Mouse (Mus musculus) 3T3-L1 (cell line): ENCODE data around the gene 5031439G07Rik.
"Not testable (repeated sequence)": the region's sequence is repeated elsewhere in the genome, so short reads cannot be mapped to it uniquely, and the experiment has no call there.

Experiments
- DNase-seq: peaks from one replicate; pipeline ENCODE4 v3.0.0-alpha.2; 2015; ENCODE audit warnings: low read depth, low spot score

5031439G07Rik gene

DNA sequence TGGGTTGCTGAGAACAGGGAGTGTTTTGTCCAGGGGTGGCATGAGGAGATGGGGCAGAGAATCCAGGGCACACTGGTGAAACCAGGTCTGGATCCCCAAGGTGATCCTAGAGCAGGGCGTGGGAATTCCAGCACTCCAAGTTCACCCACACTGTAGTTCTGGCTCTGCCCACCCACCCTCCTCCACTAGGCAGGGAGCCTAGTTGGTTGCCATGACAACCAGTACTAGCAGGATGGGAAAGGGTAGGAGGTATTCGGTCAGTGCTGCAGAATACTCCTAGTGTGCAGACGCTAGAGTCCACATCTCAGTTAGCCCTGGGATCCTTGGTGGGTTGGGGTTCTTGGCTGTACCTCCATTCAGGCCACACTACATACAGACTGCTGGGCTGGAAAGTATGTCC lies 30.5 kb downstream of the 5031439G07Rik start:
- no peak for DNase-seq

GRCm38 (mm10) chr15:84953259-84953658 lies 35.1 kb downstream of the 5031439G07Rik start:
- no peak for DNase-seq

- DNase-seq: no peak
Observed at GRCm38 (mm10) chr15:84950053-84950452, 38.3 kb downstream of the 5031439G07Rik start.

DNA sequence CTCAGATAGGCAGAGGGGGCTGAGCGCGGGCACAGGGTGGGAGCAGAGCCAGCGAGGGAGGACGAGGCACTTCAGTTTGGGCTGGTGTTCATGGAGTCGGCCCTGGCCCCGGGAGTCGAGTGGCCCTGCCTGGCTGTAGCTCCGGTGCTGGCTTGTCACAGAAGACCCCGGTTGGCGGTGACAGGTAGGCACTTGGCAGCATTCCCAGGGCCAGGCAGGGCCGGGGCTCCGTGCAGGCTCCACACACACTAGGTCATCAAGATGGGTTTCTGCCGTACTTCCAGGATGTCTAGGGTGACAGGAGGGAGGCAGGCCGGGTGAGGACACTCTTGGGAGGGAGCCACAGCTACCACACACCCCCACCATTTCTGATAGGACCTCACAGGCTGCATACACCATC lies 39.4 kb downstream of the 5031439G07Rik start:
- no peak for DNase-seq

DNA sequence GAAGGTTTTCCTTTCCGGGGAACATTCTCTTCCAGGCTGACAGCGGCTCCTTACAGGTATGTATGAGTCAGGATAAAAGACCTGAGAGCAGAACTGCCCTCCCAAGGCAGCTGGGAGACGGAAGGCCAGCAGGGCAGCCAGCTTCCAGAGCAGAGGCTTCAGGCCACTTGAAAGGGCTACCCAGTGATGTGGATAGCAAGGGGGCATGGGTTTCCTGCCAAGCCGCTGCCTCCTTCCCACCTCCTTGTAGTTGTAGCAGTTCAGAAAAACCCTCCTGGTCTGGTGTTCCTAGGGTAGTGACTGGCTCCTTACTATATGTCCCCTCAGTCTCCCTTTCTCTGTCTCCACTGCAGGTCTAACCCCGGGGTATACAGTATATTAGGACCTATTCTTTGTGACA lies 44.0 kb downstream of the 5031439G07Rik start:
- DNase-seq: no peak

- DNase-seq: no peak
Observed at GRCm38 (mm10) chr15:84942647-84943285, 45.6 kb downstream of the 5031439G07Rik start.

DNA sequence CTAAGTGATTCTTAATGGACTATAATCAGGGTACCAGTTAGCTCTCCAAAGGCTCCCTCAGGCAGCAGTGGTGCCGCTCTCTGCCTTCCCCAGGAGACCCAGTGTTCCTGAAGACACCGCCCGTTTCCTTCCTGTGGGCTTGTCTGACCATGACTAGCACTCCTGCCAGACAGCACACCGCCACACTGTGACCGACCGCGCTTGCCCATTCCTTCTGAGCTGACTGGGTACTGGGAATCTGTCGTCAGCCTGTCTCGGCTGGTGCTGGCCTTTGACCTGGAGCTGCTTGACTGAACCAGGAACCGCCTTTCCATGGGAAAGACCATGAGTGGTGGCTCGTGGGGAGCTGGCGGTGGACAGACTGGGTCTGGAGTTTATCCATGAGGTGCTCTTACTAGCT lies 48.2 kb downstream of the 5031439G07Rik start:
- no peak for DNase-seq

DNA sequence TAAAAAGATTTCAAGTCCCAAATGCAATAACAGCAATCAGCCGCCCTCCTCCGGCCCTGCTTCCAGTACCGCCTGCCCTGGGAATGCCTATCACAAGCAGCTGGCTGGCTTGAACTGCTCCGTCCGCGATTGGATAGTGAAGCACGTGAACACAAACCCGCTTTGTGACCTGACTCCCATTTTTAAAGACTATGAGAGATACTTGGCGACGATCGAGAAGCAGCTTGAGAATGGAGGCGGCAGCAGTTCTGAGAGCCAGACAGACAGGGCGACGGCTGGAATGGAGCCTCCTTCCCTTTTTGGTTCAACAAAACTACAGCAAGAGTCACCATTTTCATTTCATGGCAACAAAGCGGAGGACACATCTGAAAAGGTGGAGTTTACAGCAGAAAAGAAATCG lies 53.5 kb downstream of the 5031439G07Rik start:
- no peak for DNase-seq

GRCm38 (mm10) chr15:84932351-84932750 lies 56.0 kb downstream of the 5031439G07Rik start:
- no peak for DNase-seq

DNA sequence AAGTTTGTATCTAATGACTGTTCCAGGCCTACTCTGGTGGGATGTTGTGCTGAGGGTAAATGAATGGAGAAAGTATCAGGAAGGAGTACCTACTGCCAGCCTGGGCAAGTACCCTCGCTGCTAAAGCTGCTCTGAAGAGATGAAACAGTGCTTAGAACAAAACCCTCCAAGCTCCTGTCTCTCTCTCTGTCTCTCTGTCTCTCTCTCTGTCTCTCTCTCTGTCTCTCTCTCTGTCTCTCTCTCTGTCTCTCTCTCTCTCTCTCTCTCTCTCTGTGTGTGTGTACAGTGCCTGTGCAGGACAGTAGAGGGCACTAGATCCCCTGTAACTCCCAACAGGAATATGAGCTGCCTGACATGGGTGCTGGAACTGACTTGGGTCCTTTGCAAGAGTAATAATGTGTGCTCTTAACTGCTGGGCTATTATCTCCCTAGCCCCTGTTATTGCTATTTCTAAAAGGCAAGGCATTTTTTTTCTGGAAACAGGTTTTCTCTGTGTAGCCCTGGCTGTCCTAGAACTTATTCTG lies 62.8 kb downstream of the 5031439G07Rik start:
- peak; percentile 70 for DNase-seq

- peak; percentile 80 for DNase-seq
Observed at GRCm38 (mm10) chr15:84924781-84925315, 63.5 kb downstream of the 5031439G07Rik start.

DNA sequence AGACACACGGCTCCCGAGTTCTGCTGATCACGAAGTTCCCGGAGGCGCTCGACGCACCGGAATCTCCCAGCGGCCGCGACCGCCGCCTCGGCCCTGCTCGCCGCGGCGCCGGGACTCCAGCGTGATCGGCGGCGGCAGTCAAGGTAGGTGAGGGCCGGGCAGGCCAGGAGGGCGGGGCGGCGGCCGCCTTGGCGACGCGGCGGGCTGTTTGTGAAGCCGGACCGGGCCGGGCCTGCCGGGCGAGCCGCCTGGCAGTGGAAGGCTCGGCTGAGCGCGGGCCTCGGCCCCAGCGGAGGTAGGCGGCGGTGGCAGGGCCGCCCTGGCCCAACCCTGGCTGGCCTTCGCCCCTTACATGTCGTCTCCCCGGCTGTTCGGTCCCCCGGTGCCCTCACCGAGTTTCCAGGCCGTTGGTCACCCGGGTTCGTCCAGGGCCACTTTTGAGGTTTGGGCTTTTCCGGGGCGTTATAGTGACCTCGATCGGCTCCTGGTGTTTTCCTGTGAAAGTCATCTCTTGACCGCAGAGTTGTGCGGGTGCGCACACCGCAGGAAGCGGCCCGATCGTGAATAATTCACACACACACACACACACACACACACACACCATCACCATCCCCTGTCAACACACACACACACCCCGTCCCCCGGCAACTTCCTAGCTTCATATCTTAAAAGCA lies 64.7 kb downstream of the 5031439G07Rik start:
- peak; percentile 32 for DNase-seq

DNA sequence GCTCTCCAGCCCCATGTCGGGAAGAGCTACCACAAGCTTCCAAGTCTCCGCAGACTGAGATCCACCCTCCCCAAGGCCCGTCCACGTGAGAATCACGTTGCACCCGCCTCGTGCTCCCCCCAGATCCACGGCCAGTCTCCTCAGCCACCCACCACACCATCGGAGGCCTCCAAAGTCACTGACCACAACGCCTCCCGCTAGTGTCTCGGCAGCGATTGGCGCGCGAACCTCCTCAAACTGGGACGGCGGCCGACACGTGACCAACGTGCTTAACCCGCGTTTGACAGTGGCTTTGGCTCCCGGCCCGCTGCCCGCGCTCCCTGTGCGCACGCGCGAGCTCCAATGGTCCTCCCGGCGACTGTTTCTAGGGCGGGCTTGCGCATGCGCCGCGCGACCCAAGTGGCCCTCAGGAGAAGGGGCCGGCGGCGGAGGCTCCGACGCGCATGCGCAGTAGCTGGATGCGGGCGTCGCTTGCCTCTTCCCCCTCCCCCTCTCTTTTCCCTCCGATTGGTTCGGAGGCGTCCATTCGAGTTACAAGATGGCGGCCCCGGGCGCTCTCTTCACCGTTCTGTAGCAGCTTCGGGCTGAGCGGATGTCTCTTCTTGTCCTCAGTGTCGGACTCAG lies 65.4 kb downstream of the 5031439G07Rik start, which contains the start of gene Nup50:
Nup50 (plus strand) TSS at position 528 of the 624 bp plus-strand sequence.
- DNase-seq: peak; percentile 98

DNA sequence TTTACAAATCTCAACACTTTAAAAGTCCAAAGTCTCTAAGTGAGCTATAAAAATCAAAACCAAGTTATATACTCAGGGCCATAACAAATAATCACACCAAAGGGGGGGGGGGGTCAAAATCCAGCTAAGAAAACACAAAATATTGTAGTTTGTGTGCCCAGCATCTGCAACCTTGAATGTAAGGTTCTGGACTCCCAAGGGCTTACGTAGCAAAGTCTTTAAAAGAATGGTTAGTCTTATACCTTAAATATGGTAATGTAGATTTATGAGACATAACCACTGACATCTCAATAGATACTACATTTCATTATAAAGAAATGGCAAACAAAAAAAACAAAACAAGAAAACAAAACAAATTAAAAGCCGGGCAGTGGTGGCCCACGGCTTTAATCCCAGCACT lies 68.4 kb downstream of the 5031439G07Rik start, which contains the start of gene Gm29666:
Gm29666 (minus strand) TSS at position 101 of the 400 bp plus-strand sequence.
- DNase-seq: no peak

GRCm38 (mm10) chr15:84913201-84913600 lies 75.2 kb downstream of the 5031439G07Rik start:
- DNase-seq: no peak

GRCm38 (mm10) chr15:84903843-84904385 lies 84.4 kb downstream of the 5031439G07Rik start:
- no peak for DNase-seq

DNA sequence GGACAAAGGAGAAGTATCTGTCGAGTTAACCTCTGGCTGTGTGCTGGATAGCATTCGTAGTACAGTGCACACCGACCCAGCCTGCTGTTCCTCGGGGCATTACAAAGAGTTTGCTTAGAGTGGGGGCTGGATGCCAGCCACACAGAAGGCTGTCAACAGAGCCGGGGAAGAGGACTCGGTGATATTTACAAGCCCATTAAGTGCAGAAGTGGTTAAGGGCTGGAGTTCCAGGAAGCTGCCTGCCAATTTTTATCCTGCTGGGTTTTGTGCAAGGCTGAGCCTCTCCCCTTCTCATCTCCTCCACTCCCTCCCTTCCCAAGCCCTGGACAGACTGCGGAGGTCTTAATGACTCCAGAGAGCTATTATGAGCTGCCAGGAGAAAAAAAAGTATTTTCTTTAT lies 90.3 kb downstream of the 5031439G07Rik start:
- no peak for DNase-seq

GRCm38 (mm10) chr15:84896664-84897063 lies 91.7 kb downstream of the 5031439G07Rik start:
- no peak for DNase-seq

GRCm38 (mm10) chr15:84896216-84896615 lies 92.1 kb downstream of the 5031439G07Rik start:
- not testable (repeated sequence) for DNase-seq
